Mouse (Mus musculus): ENCODE results near the gene Olfr202. TPM values are rescaled to one million over a fixed set of nuclear protein-coding genes. Genes with fewer than 3 reads are reported as not detected.
"Not testable (repeated sequence)": the region's sequence is repeated elsewhere in the genome, so short reads cannot be mapped to it uniquely, and the experiment has no call there.

The Olfr202 gene
- not detected in 2 replicates for polyA plus RNA-seq (2015; fragmentation: Nextera tagmentation; extraction: Ambion mirVana)

DNA sequence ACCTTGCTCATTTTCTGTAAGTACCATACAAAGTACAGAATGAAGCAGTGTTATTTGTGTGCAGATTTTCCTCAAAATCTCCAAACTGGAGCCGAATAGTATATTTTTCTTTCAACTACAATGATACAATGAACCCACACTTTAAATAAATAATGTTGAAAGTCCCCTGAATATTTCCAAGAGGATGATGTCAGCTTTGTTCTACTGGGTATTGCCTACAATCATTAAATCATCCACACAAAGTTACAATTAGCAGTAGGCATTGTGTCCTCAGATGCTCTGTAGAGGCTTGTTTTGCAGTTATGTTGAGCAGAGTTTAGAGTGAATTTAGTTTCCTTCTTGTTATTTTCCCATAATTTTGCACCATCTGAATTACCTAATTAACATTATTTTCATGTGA lies at the start of gene Olfr202:
Olfr202 (minus strand) TSS at position 101 of the 400 bp plus-strand sequence.
- H3K36me3 ChIP-seq (ENCODE audit: control insufficient read depth, insufficient read depth, low read length), result no peaks in the 10 kb centered on the region
- no peak for ATAC-seq (ENCODE audit: insufficient read depth, low FRiP score)
- no peaks in the 10 kb centered on the region for H3K9me3 ChIP-seq (replicated peaks; ENCODE audit: control insufficient read depth, low read length)
- 80% methylated on average over 1 of the region's 1 CpGs for WGBS
- H3K9ac ChIP-seq (ENCODE audit: low read length), result no peak within 1 kb of the TSS
- H3K27me3 ChIP-seq (ENCODE audit: control insufficient read depth, insufficient read depth, low read length), result no peaks in the 10 kb centered on the region
- no peak within 1 kb of the TSS for H3K4me2 ChIP-seq (ENCODE audit: low read depth, low read length)
- no peak within 1 kb of the TSS for H3K4me3 ChIP-seq (replicated peaks; ENCODE audit: low read length)
- H3K4me1 ChIP-seq (ENCODE audit: control insufficient read depth, insufficient read depth, low read length), result no peaks in the 10 kb centered on the region
- H3K27ac ChIP-seq (ENCODE audit: low read length), result no peak within 1 kb of the TSS

DNA sequence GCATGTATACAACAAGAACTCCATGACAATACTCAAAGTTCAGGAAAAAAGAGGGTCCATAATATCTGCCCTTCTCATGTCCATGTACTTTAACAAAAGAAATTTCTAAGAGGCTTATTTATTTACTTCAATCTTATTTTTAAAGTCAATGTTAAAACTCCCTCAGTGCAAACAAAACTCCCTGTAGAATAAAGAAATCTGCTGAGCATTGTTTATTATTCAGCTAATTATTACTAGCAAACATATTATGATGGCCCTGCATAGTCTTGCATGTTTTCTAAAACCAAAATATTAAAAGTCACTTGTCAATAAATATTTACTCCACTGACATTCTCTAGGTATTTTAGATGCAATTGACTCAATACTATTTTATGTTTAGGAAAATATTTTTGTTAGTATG lies 44.4 kb upstream of the Olfr202 start, which contains the start of gene Olfr205:
Olfr205 (minus strand) TSS at position 101 of the 400 bp plus-strand sequence.
- no peak within 1 kb of the TSS for H3K9ac ChIP-seq (ENCODE audit: low read length)
- H3K36me3 ChIP-seq (ENCODE audit: control insufficient read depth, insufficient read depth, low read length), result no peaks in the 10 kb centered on the region
- no peak within 1 kb of the TSS for H3K4me2 ChIP-seq (ENCODE audit: low read depth, low read length)
- H3K4me1 ChIP-seq (ENCODE audit: control insufficient read depth, insufficient read depth, low read length), result no peaks in the 10 kb centered on the region
- no peak within 1 kb of the TSS for H3K4me3 ChIP-seq (replicated peaks; ENCODE audit: low read length)
- ATAC-seq (ENCODE audit: insufficient read depth, low FRiP score), result no peak
- no peaks in the 10 kb centered on the region for H3K9me3 ChIP-seq (replicated peaks; ENCODE audit: control insufficient read depth, low read length)
- no peak within 1 kb of the TSS for H3K27ac ChIP-seq (ENCODE audit: low read length)
- no peaks in the 10 kb centered on the region for H3K27me3 ChIP-seq (ENCODE audit: control insufficient read depth, insufficient read depth, low read length)

DNA sequence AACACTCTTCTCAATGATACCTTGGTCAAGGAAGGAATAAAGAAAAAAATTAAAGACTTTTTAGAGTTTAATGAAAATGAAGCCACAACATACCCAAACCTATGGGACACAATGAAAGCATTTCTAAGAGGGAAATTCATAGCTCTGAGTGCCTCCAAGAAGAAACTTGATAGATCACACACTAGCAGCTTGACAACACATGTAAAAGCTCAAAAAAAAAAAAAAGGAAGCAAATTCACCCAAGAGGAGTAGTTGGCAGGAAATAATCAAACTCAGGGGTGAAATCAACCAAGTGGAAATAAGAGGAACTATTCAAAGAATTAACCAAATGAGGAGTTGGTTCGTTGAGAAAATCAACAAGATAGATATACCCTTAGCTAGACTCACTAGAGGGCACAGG lies 36.7 kb upstream of the Olfr202 start:
- H3K4me3 ChIP-seq (replicated peaks; ENCODE audit: low read length); H3K27ac ChIP-seq (ENCODE audit: low read length); H3K4me2 ChIP-seq (ENCODE audit: low read depth, low read length); ATAC-seq (ENCODE audit: insufficient read depth, low FRiP score); H3K27me3 ChIP-seq (ENCODE audit: control insufficient read depth, insufficient read depth, low read length); H3K36me3 ChIP-seq (ENCODE audit: control insufficient read depth, insufficient read depth, low read length); H3K9ac ChIP-seq (ENCODE audit: low read length); H3K9me3 ChIP-seq (replicated peaks; ENCODE audit: control insufficient read depth, low read length); H3K4me1 ChIP-seq (ENCODE audit: control insufficient read depth, insufficient read depth, low read length): not testable (repeated sequence)
- 48% methylated on average over 1 of the region's 1 CpGs for WGBS

DNA sequence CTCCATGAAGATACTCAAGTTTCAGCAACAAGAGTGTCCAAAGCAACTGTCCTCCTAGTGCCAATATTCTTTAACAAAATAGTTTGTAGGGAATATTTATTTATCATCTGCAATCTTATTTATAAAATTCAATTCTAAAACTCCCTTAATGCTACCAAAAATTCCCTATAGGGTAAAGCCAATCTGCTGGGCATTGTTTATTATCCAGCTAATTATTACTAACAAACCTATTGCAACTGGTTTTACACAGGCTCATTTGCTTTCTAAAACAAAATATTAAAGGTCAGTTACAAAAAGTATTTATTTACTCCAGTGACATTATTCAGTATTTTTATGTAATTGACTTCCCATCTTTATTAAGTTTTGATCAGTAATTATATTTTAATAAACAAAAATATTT lies 31.6 kb upstream of the Olfr202 start, which contains the start of gene Olfr204:
Olfr204 (minus strand) TSS at position 101 of the 400 bp plus-strand sequence.
- Histone ChIP-seq H3K4me1 (ENCODE audit: control insufficient read depth, insufficient read depth, low read length) (no peaks in the 10 kb centered on the region), H3K9me3 (replicated peaks; ENCODE audit: control insufficient read depth, low read length) (no peaks in the 10 kb centered on the region), H3K27me3 (ENCODE audit: control insufficient read depth, insufficient read depth, low read length) (no peaks in the 10 kb centered on the region), H3K36me3 (ENCODE audit: control insufficient read depth, insufficient read depth, low read length) (no peaks in the 10 kb centered on the region), H3K4me2 (ENCODE audit: low read depth, low read length) (no peak within 1 kb of the TSS), H3K4me3 (replicated peaks; ENCODE audit: low read length) (no peak within 1 kb of the TSS), H3K27ac (ENCODE audit: low read length) (no peak within 1 kb of the TSS), H3K9ac (ENCODE audit: low read length) (no peak within 1 kb of the TSS)
- no peak for ATAC-seq (ENCODE audit: insufficient read depth, low FRiP score)

DNA sequence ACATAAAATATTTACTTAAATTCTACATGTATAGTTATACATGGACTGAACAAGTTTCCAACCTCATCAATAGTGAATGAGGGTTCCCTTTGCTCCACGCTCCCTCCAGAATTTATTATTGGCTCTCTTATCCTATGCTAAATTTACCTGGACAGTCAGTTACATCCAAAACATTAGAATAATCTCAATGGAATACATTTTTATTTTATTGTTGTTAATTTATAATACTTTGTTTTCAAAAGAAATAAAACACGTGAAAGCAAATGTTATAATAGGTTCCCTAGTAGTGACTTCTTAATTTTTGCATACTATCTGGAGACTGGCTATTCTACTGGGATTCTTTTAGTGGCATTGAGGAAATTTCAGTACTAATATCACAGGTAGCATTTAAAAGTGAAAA lies 12.0 kb upstream of the Olfr202 start, which contains the start of gene Olfr203:
Olfr203 (plus strand) TSS at position 301 of the 400 bp plus-strand sequence.
- Histone ChIP-seq H3K36me3 (ENCODE audit: control insufficient read depth, insufficient read depth, low read length) (no peaks in the 10 kb centered on the region), H3K4me2 (ENCODE audit: low read depth, low read length) (no peak within 1 kb of the TSS), H3K9me3 (replicated peaks; ENCODE audit: control insufficient read depth, low read length) (no peaks in the 10 kb centered on the region), H3K9ac (ENCODE audit: low read length) (no peak within 1 kb of the TSS), H3K4me3 (replicated peaks; ENCODE audit: low read length) (no peak within 1 kb of the TSS), H3K27ac (ENCODE audit: low read length) (no peak within 1 kb of the TSS), H3K27me3 (ENCODE audit: control insufficient read depth, insufficient read depth, low read length) (no peaks in the 10 kb centered on the region), H3K4me1 (ENCODE audit: control insufficient read depth, insufficient read depth, low read length) (no peaks in the 10 kb centered on the region)
- no peak for ATAC-seq (ENCODE audit: insufficient read depth, low FRiP score)
- 85% methylated on average over 2 of the region's 2 CpGs for WGBS

DNA sequence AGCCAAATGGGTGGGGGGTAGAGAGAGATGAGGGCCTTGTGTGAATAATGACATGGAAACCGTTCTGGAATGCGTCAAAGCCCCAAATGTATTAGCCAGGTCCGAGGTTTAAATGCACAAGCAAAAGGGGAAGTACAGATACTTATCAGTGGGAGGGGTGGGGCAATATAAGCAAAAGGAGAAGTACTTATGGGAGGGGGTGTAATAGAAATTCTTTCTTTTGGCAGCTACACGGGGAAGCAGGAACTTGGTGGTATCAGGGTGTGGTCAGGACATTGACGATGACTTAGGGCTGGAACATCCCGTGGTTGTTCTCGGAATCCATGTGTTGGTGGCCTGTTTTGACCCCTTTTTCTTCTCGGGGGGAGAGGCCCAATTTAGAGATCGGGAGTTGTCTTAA lies 983 bp upstream of the Olfr202 start:
- not testable (repeated sequence) for H3K4me1 ChIP-seq (ENCODE audit: control insufficient read depth, insufficient read depth, low read length); H3K27ac ChIP-seq (ENCODE audit: low read length); ATAC-seq (ENCODE audit: insufficient read depth, low FRiP score); H3K36me3 ChIP-seq (ENCODE audit: control insufficient read depth, insufficient read depth, low read length); H3K4me3 ChIP-seq (replicated peaks; ENCODE audit: low read length); H3K4me2 ChIP-seq (ENCODE audit: low read depth, low read length); H3K27me3 ChIP-seq (ENCODE audit: control insufficient read depth, insufficient read depth, low read length); H3K9me3 ChIP-seq (replicated peaks; ENCODE audit: control insufficient read depth, low read length); H3K9ac ChIP-seq (ENCODE audit: low read length)
- WGBS, result 76% methylated on average over 9 of the region's 9 CpGs

DNA sequence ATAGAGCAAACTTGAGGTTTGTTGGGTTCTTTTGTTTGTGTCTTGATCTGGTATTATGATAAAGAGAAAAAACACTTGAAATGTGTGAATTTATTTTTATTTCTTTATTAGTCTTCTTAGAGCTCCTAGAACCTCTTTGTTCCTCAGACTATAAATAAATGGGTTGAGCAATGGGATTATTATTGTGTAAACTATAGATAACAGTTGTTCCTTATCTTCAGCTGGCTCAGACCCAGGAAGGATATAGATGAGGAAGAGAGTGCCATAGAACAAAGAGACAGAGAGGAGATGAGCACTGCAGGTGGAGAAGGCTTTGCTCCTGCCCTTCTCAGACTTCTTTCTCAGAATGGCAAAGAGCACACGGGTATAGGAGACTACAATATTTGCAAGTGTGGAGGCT lies 3.1 kb downstream of the Olfr202 start:
- 55% methylated on average over 1 of the region's 1 CpGs for WGBS
- H3K27me3 ChIP-seq (ENCODE audit: control insufficient read depth, insufficient read depth, low read length), result no peaks in the 10 kb centered on the region
- no peak for ATAC-seq (ENCODE audit: insufficient read depth, low FRiP score)
- no peak overlapping the region for H3K4me3 ChIP-seq (replicated peaks; ENCODE audit: low read length)
- H3K9ac ChIP-seq (ENCODE audit: low read length), result no peak overlapping the region
- no peak overlapping the region for H3K4me2 ChIP-seq (ENCODE audit: low read depth, low read length)
- no peaks in the 10 kb centered on the region for H3K9me3 ChIP-seq (replicated peaks; ENCODE audit: control insufficient read depth, low read length)
- H3K4me1 ChIP-seq (ENCODE audit: control insufficient read depth, insufficient read depth, low read length), result no peaks in the 10 kb centered on the region
- H3K36me3 ChIP-seq (ENCODE audit: control insufficient read depth, insufficient read depth, low read length), result no peaks in the 10 kb centered on the region
- no peak overlapping the region for H3K27ac ChIP-seq (ENCODE audit: low read length)

DNA sequence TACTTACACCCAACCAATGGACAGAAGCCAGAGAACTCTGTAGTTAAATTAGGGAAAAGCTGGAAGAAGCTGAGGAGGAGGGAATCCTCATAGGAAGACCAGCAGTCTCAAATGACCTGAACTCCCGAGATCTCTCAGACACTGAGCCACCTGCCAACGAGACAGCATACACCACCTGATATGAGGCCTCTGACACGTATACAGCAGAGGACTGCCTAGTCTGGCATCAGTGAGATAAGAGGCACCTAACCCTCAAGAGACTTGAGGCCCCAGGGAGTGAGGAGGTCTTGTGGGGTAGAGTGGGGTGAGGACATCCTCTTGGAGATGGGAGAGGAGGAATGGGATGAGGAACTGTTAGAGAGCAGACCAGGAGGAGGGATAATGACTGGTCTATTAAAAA lies 6.1 kb downstream of the Olfr202 start:
- Histone ChIP-seq H3K27me3 (ENCODE audit: control insufficient read depth, insufficient read depth, low read length) (no peaks in the 10 kb centered on the region), H3K36me3 (ENCODE audit: control insufficient read depth, insufficient read depth, low read length) (no peaks in the 10 kb centered on the region), H3K27ac (ENCODE audit: low read length) (no peak overlapping the region), H3K9me3 (replicated peaks; ENCODE audit: control insufficient read depth, low read length) (no peaks in the 10 kb centered on the region), H3K4me2 (ENCODE audit: low read depth, low read length) (no peak overlapping the region), H3K4me1 (ENCODE audit: control insufficient read depth, insufficient read depth, low read length) (no peaks in the 10 kb centered on the region), H3K9ac (ENCODE audit: low read length) (no peak overlapping the region), H3K4me3 (replicated peaks; ENCODE audit: low read length) (no peak overlapping the region)
- WGBS, result 60% methylated on average over 3 of the region's 3 CpGs
- ATAC-seq (ENCODE audit: insufficient read depth, low FRiP score), result no peak

DNA sequence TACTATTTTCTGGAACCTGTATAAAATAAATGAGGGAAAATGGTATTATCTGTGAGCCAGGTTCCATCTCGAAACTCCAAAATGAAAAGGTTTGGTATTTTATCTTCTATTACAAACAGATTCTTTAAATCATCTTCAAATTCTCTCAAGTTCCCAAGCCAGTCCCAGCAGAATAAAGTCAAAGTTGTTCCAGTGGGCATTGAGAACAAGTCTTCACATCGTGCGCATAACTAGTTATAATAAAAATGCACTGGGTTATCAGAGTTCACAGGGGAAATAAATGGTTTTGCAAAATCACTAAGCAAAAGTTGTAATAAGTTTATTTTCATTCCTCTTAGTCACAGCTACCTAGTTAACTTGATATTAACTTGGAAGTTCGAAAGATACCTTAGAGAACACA lies 14.1 kb downstream of the Olfr202 start, which contains the start of gene Olfr201:
Olfr201 (minus strand) TSS at position 101 of the 400 bp plus-strand sequence.
- H3K36me3 ChIP-seq (ENCODE audit: control insufficient read depth, insufficient read depth, low read length); H3K27ac ChIP-seq (ENCODE audit: low read length); H3K4me3 ChIP-seq (replicated peaks; ENCODE audit: low read length); H3K9me3 ChIP-seq (replicated peaks; ENCODE audit: control insufficient read depth, low read length); H3K27me3 ChIP-seq (ENCODE audit: control insufficient read depth, insufficient read depth, low read length); H3K4me2 ChIP-seq (ENCODE audit: low read depth, low read length); H3K4me1 ChIP-seq (ENCODE audit: control insufficient read depth, insufficient read depth, low read length); H3K9ac ChIP-seq (ENCODE audit: low read length); ATAC-seq (ENCODE audit: insufficient read depth, low FRiP score): not testable (repeated sequence)
- WGBS, result 85% methylated on average over 4 of the region's 4 CpGs

DNA sequence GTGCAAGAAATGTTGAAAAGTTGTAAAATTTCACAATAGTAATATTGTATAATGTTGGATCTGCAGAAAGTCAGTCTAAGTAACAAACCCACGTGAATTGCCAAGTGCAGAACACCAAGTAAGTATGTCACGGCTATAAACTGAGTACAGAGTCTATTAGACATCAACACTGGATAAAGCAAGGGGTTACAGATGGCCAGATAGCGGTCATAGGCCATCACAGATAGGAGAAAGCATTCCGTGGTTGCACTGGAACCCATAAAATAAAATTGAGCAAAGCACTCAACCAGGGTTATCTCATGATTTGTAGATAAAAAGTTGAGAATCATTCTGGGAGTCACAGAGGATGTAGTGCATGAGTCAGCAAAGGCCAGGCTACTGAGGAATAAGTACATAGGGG lies 17.5 kb downstream of the Olfr202 start:
- H3K27me3 ChIP-seq (ENCODE audit: control insufficient read depth, insufficient read depth, low read length); H3K4me2 ChIP-seq (ENCODE audit: low read depth, low read length); ATAC-seq (ENCODE audit: insufficient read depth, low FRiP score); H3K4me1 ChIP-seq (ENCODE audit: control insufficient read depth, insufficient read depth, low read length); H3K9me3 ChIP-seq (replicated peaks; ENCODE audit: control insufficient read depth, low read length); H3K36me3 ChIP-seq (ENCODE audit: control insufficient read depth, insufficient read depth, low read length); H3K27ac ChIP-seq (ENCODE audit: low read length); H3K4me3 ChIP-seq (replicated peaks; ENCODE audit: low read length); H3K9ac ChIP-seq (ENCODE audit: low read length): not testable (repeated sequence)
- 62% methylated on average over 4 of the region's 4 CpGs for WGBS
